Mouse (Mus musculus) olfactory bulb, adult 2 months (tissue): ENCODE results near the gene Fignl1.

Source experiments
- CTCF ChIP-seq: fragments of 200-500 bp; IDR thresholded peaks from 2 replicates; pipeline ENCODE4 v1.5.1; 2012; ENCODE audit warnings: low read depth, mild to moderate bottlenecking, low read length, moderate library complexity; ENCODE audit not compliant: insufficient read depth
- POLR2A ChIP-seq: fragments of 200-500 bp; IDR thresholded peaks from 2 replicates; pipeline ENCODE4 v1.6.1; 2012; ENCODE audit warnings: mild to moderate bottlenecking, low read depth, low read length, moderate library complexity; ENCODE audit not compliant: insufficient read depth

DNA sequence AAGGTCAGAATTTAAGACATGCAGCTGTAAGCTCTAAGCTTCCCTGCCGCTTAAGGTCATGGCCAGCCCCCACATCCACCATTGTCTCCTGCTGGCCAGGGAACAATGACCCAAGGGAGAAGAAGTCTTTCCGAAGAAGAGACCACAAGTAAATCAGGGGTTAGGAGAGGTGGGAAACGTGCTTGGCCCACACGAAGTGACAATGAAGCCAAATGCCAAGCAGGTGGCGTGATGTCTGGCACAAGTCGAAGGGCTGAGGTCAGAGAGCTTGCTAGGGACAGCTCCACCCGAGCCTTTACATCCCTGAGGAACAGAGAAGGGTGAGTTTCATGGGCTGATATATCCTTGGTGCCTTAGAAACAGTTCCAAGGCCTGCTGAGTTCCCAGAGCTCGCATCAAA lies 36.3 kb upstream of the Fignl1 start:
- no peak for TF ChIP-seq POLR2A
- no peak for TF ChIP-seq CTCF
